Mouse (Mus musculus): ENCODE measurements at regions not wholly inside any gene's neighbourhood (a gene's known extent, or its start where the extent isn't known, plus 50 kb on each side); places are given as distances from the start of the nearest gene placed in this dataset.

DNA sequence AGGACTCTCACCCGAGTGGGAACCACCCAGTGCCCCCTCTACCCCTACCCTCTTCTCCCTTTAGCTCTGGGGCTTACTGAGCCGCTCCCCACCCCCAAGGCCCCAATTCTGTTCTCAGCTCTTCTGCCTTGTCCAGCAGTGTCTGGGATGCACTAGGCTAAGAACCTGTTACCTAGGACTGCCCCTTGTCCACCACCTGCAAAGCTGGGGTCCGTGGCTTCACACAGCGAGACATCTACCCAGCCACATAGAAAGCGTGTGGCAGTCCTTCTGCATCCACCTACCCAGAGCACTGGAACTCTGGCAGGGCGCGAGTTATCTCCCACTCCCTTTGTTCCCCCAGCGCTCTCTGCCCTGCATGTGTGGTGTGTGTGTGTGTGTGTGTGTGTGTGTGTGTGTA, 123.8 kb upstream of the Far2 start:
- no peak for TF ChIP-seq POLR2A (IDR thresholded peaks at IDR 0.05; ENCODE audit: borderline replicate concordance, low read depth, low read length)
- TF ChIP-seq CTCF (IDR thresholded peaks at IDR 0.05; ENCODE audit: low read depth, low read length), result no peak

All from bone marrow macrophage, adult 2 months (primary cell).